Mouse (Mus musculus): ENCODE results near the gene Chil1.

Chil1 gene

DNA sequence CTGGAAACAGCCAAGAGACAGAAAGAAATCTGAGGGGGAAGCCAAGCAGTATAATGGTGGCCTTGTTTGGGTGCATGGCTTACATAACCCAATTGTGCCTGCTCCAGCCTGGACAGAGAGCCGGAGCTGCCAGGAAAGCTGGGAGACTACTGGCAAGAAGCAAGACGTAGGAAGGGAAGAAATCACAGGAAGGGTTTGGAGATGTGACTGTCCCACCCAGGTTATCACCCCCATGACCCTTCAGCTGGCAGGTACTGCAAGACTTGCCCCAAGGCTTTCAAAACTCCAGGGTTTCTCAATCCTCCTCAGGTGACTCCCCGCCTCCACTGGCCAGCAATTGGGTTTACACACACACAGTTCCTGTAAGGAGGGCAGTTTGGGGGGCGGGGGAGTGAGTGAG, at the start of gene Chil1:
Gene Chil1, plus strand, starts transcription at position 152 of the 400 bp plus-strand sequence.
- no peak for DNase-seq (ENCODE audit: low read depth, low spot score)

DNA sequence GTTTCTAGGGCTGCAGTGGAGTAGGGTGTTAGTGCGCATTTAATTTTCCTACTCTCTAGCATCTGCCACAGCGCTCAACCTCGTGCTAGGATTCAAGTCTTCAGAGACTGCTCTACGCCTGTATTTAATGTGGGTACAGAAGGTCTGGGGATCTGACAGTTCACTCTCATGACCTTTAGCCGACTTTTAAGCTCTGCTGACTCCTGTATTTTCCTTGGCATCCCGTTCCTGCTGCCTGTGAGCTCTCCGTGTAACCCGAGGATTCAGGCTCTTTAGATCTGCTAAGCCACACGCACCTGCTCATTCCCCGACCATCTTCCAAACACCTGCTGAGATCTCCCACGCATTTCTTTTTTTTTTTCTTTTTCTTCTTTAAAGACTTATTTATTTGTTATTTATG, 48.7 kb upstream of the Chil1 start:
- no peak for DNase-seq (ENCODE audit: low read depth, low spot score)

DNA sequence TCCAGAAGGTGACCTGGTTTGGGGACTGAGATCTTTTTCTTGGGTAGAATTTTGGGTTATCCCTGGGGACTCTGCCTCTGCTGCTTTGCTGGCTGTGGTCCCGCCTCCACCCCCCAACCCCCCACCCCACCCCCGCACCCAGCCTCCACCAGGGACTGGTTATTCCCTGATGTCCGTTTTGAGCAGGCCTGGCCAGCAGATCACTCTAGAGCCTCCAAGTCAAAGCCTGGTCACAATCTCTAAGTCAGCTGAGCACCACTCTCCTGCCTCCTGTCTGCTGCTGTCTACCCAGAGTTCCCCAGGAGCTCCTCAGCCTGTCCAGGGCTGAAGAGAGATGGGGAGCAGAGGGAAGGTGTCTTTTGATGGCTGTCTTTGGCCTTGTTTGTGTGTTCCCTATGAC, 45.6 kb upstream of the Chil1 start:
- DNase-seq (ENCODE audit: low read depth, low spot score): no peak

DNA sequence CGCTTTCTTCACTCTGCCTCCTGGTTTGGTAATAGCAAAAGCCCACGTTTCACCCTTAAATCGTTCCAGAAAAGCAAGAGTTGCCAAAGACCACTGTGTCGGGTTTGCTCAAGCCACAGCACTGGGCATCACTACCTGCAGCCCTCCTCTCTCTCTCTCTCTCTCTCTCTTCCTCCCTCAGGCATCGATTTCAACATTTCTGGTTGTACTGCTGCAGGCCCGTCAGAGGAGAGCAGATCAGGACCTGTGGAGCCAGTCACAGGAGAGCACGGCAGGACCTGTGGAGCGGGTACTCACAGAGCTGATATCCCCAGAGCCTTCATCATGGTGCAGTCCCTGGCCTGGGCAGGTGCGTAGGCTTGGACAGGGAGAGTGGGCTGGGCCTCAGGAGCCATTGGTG, 43.6 kb upstream of the Chil1 start:
- no peak for DNase-seq (ENCODE audit: low read depth, low spot score)

DNA sequence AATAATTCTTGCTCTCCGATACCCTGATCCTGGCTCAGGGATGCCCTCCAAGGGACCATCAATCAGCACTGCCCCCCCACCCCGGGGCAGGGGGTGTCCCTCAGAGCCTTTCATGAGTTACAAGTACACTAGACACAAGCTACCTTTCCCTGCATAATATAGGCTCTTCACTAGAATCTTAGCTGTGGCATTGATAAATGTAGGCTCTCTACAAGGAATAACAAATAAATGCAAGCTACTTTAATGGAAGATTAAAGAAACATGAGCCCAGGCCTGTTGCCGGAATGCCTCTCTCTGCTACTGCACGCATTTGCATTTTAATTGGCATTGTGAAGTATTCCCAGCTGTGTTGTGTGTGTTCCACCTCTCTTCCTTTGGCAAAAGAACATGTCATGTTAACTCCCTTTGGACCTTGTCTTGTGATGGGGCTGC, 39.6 kb upstream of the Chil1 start:
- DNase-seq (ENCODE audit: low read depth, low spot score): no peak

DNA sequence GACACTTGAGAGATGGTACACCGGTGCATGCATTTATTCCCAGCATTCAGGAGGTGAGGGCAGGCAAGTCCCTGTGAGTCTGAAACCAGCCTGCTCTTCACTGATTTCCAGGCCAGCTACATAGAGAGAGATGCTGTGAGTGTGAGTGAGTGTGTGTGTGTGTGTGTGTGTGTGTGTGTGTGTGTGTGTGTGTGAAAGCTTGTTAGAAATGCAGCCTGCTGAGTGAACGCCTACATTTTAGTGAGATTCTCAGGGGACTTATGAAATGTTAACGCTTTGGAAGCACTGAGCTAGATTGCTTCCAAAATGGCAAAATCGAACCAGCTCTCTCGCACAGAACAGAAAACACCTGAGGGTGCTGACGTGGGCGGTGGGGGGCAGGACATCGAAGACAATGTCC, 35.9 kb upstream of the Chil1 start:
- no peak for DNase-seq (ENCODE audit: low read depth, low spot score)

DNA sequence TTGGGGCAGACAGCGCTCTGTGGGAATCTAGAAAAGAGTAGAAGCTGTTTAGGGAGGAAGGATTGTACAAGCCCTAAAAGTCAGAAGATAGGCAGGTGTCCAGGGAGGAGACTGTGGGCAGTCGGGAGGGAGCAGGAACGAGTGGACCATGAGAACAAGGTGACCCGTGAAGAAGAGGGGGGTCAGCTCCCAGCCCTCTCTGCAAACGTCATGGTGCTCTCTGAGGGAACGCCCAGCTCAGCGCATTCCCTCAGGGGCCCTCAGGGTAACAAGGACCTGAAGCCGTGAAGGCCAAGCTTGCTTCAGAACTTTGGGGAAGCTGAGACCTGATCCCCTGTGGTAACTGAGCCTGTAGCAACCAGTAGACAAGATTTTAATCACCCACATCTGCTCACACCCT, 31.9 kb upstream of the Chil1 start:
- no peak for DNase-seq (ENCODE audit: low read depth, low spot score)

DNA sequence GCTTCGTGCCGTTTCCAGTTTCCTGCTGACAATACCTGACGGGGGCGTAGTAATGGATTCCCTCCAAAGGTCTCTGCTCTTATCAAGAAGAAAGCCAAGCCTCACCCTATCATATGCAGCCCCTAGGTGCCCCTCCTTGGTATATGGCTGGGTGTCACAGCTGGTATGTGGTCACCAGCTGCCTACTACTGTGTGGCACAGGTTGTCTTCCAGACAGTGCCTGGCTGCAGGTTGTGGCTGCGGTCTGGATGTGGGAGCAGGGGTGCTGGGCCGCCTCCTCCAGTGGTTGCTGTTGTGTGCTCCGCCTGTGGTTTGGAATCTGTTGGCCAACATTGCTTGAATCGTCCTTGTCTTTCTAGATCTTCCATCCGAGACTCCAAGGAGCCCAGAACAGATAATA, 31.2 kb upstream of the Chil1 start:
- no peak for DNase-seq (ENCODE audit: low read depth, low spot score)

DNA sequence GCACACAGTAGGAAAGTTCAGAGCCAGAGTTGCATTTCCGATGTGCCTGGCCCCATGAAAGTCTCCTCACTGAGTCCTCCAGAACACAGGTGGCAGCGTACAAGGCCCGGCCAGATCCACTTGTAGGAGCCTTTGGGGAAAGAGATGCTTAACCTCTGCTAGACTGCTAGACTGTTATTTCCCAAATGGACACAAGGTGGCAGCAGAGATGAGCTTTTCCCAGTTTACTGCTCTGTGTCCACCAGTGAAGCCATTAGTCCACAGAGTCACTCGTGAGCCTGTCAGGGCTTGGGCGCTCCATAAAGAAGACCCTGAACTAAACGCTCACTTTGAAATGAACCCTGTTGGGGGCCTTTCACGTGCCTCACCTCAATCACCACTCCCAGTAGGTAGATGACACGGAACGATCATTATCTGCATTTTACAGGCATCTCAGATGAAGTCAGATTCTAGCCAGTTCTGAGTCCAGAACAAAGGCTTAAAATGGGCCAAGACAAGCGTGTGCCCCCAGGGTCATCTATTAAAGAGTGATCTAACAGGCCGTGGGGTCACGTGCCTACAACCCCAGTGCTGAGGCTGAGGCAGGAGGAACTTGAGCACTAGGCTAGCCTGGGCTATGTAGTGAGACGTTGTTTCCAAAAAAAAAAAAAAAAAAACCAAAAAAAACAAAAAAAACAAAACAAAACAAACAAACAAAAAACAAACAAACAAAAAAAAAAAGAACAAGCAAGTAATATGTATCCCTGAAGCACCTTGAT, 30.1 kb upstream of the Chil1 start:
- DNase-seq (ENCODE audit: low read depth, low spot score): peak; percentile 96

DNA sequence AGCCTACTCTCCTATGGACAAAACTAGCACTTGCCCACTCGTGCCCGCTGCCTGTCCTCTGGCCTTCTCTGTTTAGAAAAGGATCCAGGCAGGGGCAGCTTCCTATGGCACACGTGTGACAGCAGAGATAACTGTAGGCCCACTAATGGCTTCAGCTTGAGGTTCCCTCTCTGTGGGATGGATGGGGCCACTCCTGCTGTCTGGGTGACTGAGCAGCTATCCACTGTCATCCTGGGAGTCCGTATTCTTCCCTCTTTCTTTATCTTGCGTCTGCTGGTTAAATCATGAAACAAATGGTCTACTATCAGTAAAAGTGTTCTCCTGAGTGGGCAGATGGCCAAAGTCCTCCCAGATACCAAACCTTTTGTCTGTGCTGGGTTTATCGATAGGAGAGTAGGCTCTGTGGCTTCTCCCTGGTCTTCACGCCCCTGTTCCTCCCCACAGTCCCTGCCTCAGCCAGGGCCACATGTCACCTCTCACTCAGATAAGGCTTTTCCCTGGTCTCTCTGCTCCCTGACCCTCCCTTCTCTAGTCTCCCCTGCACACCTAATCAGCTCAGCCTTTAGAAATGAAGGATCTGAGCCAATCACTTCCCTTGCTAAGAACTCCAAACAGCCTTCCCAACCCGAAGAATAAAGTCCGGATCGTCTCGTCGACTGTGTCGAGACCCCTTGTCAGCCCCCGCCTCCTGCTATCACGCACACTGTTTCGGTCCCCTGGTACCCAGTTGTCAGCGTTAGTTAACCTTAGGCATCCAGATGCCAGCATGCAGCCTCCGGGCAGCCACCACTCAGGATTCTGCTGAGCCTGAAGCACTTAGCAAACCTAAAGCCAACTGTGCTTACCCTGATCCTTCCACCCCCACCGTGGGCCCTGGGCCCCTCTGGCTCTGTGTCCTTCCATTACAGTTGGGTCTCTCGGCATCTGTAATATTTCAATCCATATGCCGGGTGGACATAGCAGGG, 29.1 kb upstream of the Chil1 start:
- no peak for DNase-seq (ENCODE audit: low read depth, low spot score)

DNA sequence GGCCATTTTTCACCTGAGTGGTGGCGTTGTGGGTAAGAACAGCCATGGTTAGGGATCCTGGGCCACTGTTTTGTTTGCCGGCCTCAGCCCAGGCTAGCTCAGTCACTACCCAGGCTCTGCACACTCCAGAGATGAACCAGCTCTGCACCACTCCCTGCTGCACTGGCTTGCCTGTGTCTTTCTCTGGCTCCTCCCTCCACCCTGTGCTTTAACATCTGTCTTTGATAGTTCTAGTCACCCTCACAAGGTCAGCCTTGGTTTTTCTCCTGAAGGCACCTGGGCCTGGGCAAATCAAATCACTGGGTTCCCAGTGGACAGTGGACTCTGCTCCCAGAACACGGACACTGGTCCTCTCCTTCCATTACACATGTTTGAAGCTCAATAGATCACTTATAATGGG, 27.9 kb upstream of the Chil1 start:
- DNase-seq (ENCODE audit: low read depth, low spot score): no peak

DNA sequence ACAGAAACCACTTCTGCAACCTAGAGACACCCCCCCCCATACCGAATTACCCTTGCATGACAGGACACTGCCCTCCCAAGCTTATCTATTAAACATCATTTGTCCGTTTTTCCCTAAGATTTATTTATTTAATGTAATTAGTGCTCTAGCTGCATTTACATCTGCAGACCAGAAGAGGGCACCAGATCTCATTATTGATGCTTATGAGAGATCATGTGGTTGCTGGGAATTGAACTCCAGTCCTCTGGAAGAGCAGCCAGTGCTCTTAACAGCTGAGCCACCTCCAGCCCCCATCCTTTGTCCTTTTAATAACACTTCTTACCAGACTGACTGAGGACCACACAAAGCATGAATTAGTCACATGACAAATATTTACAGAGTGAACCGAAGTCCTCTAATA, 27.3 kb upstream of the Chil1 start:
- DNase-seq (ENCODE audit: low read depth, low spot score): peak; percentile 7

DNA sequence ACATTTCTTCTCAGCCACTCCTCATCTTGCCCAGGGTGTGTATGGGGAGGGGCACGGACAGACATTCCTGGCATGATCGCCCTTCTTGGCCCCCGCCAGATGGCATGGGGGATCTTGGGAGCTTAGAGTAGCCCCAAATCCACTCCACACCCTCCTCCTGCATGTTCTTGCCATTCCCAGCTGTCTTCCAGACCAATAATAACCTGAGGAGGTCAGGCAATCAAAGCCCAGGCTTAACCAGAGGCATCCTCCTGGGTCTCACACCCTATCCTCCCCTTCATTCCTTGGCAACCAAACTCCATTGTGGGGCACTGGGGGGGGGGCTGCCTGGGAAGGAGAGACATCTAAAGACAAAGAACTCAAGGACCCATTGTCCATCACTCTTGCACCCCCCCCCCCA, 21.6 kb upstream of the Chil1 start:
- DNase-seq (ENCODE audit: low read depth, low spot score): no peak

DNA sequence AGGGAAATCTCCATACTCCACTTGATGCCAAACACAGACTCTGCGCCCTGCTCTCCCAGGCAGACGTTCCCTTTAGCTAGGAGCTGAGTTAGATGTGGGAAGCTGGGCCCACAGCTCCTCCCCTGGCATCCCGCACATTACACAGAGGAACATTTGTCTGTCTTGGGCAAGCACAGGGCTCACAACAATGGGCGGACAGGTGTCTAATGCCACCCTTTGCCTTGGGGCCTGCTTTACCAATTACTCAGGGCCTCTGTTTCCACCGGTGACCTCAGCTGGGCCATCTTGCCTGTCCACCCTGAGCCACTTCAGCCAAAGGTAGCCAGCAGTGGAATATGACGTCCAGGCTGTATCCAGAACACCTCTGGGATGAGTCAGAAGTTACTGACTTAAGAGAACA, 20.6 kb upstream of the Chil1 start:
- no peak for DNase-seq (ENCODE audit: low read depth, low spot score)

DNA sequence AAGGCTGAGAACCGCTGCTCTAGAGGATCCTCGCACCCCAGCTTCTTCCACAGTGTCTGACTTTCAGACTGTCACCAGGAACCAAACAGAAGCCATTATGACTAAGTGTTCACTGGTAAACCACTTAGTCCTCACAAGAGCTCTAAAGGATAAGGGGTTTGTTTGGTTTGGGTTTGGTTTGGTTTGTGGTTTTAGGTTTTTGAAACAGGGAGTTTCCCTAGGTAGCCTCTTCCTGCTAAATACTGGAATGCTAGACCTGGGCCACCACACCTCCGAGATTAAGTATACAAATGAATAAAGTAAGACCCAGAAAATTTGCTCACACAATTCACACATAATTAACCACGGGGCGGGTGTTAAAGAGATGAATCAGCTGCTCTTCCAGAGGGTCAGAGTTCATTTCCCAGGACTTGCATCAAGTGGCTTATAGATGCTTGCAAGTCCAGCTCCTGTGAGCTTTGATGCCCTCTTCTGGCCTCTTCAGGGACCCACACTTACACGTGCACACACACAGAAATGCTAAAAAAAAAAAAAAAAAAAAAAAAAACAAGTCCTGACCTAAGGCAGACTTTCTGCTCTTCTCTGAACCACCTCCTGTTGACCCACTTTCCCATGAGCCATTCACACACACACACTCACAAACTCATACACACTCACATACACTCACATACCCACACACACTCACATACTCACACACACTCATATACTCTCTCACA, 19.3 kb upstream of the Chil1 start:
- DNase-seq (ENCODE audit: low read depth, low spot score): peak; percentile 7

DNA sequence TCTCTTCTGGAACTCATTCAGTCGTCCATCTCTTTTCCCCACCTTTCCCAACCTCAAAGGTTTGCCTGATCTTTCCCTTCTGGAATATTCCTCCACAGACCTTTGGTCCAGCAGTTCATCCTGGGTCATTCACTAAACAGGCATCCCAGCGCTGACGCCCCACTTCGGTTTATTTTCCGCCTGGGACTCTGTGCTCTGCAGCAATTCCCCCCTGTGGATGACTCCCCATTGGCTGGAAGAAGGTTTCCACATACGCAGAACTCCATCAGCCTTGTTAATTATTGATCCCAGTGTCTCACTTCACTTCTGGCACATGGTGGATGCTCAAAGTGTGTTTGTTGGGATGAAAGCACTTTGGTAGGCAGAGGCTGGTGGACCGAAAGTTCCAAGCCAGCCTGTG, 18.5 kb upstream of the Chil1 start:
- no peak for DNase-seq (ENCODE audit: low read depth, low spot score)

DNA sequence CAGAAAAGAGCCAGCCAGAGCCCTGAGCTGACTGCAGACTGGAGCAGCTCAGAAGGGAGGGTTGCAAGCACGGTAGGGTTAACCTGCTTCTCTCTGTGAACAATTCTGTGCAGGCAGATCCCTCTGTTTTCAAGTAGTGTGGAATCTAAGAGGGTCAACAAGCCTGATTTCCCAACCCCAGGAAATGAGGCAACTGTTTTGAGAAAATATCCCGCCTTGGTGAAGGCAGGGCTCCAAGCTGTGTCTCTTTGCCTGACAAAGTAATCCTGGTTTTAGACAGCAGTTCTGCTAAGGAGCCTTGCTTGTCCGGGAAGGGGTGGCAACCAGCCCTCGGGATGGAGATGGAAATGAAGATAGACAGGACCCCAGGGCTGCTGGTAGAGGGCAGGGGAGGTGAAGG, 17.5 kb upstream of the Chil1 start:
- no peak for DNase-seq (ENCODE audit: low read depth, low spot score)

DNA sequence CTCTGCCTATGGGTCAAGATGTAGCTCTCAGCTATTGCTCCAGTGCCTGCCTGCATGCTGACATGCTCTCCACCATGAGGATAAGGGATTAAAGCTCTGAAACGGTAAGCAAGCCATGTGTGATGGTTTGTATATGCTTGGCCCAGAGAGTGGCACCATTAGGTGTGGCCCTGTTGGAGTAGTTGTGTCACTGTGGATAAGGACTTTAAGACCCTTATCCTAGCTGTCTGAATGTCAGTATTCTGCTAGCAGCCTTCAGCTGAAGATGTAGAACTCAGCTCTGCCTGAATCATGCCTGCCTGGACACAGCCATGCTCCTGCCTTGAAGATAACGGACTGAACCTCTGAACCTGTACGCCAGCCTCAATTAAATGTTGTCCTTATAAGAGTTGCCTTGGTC, 15.4 kb upstream of the Chil1 start:
- DNase-seq (ENCODE audit: low read depth, low spot score): no peak

DNA sequence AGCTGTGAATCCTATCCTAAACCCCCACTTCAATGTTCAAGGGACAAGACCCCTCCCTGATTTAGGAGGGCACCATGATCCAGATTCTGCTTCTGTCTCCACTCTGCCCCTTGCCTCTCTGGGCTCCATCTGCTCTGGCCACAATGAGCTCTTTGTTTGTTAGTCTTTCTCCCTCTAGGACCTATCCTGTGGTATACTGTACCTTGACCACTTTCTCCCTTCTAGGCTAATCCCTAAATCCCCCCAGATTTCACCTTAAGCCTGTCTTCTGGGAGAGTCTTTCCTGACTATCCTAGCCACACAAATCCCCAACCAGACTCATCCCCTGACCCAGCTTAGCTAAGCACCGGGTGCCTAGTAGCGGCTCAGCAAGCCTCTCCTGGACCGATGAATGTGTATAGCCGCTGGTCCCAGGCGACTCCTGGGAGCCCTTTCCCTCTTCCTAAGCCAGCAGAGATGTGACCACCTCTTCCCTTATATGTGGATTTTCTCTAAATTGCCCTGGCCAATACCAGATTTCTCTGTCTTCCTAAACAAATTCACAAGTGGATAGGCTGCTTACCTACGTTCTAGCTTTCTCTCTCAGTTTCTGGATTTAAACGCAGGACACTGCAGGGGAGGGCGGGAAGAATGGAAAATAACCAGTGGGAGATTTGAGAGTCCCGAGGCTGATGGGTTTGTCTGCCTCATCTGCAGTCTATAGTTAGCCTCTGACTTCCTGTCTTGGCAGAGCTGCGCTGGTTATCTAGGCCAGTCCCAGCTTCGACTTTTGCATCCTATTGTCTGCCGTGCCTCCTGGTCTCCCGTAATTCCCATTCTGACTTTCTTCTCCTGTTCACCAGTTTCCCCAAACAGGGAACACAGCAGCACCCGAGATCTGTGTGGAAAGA, 14.3 kb upstream of the Chil1 start:
- DNase-seq (ENCODE audit: low read depth, low spot score): no peak

DNA sequence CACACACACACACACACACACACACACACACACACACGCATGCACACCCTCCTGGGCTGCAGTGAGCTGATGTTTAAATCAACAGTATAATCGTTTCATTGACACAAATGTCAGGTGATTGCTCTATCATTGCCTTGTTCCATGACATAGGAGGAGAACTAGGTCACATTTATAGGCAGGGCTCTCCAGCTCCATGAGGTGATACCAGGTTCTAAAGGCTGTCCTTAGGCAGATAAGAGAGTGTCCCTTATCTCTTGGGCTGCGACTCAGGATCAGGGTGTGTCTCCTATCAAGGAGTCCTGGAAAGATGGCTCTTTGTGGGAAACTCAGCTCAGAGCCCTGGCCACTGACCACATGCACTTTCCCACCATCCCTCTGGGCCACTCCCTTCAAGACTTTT, 13.4 kb upstream of the Chil1 start:
- DNase-seq (ENCODE audit: low read depth, low spot score): no peak

DNA sequence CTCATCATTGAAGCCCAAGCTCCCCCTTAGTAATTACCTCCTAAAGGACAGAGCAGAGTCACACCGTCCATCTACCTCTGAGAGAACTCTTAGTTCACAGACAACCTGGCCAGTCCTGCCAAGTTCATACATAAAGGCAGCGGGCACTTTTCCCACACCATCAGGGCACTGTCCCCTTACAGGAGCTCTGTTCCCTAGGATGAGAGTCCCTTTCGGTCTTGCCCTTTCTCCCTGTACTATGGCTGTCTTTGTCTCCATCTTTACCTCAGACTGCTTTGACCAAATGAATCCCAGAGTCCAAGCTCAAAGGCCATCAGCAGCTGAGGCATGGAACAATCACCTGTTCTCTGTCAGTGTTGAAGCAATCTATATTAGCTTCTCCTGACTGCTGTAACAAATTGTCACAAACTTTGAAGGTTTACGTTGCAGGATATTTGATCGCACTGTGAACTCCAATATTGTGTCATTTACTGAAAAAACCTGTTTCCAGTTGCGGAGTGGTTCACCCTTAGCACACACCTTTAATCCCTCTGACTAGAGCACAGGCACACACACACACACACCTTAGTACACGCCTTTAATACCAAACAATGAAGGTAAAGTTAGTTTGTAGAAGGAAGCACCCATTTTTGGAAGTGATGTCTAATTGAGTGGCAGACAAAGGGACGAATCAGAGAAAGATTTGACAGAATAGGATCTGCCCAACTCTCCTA, 12.8 kb upstream of the Chil1 start:
- no peak for DNase-seq (ENCODE audit: low read depth, low spot score)
